In the genomic region with DNA sequence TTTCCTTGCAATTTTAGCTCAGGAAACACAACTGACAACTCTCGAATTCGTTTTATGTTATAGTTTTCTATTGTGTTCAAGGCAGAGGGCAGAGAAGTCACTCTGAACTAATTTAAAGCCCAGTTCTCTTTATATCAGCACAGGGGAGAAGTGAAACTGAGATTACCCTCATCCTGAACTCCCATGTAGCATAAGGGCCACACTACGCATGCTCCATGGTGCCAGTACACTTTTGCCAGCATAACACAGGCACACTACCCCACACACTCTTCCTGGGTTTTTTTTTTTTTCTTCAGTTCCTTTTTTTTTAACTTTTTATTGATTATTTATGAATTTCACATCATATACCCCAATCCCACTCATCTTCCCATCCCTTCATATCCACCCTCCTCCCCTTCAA, we compare ENCODE assay signal across 14 mouse cellular contexts. TPM values are rescaled to one million over a fixed set of nuclear protein-coding genes. Genes with fewer than 3 reads are reported as not detected.
A peak's percentile ranks its signal among the peaks of the same experiment; 100 is the strongest.
DNase-seq lines count a peak whose midpoint lies in the region; ATAC-seq and TF ChIP-seq lines count a peak whose summit lies in the region.
"Had no signal": no experiment of that assay in that cellular context is flagged by ENCODE, and none has a peak within 500 bp of the region (broad histone marks: within the 10 kb centered on the region; RNA-seq: fewer than 3 reads in every experiment).

No protein-coding gene starts in this region.

- no peaks in the 10 kb centered on the region for H3K4me1 ChIP-seq in liver, embryonic 15.5 days (replicated peaks)
- H3K4me1 ChIP-seq in liver, embryonic 11.5 days (replicated peaks; ENCODE audit: control insufficient read depth, insufficient read depth, low read length) = no peaks in the 10 kb centered on the region
- no peaks in the 10 kb centered on the region for H3K4me1 ChIP-seq in brown adipose tissue, adult 24 weeks (ENCODE audit: control insufficient read depth, insufficient read depth, insufficient read length, low read length)
- peaks cover 8% of the 10 kb centered on the region; the same call in 1 of the 2 replicates for H3K4me1 ChIP-seq in spleen, adult 2 months (ENCODE audit: control insufficient read depth, insufficient read depth, insufficient read length)

- no peak overlapping the region for H3K4me2 ChIP-seq in liver, embryonic 15.5 days
- no peak overlapping the region for H3K4me2 ChIP-seq in liver, embryonic 11.5 days
- H3K4me2 ChIP-seq: neural tube, embryonic 13.5 days had no signal

- no peak overlapping the region for H3K9ac ChIP-seq in liver, embryonic 15.5 days
- H3K9ac ChIP-seq in liver, embryonic 11.5 days (ENCODE audit: low read depth, low read length) = no peak overlapping the region
- H3K9ac ChIP-seq: neural tube, embryonic 13.5 days had no signal

- ATAC-seq in liver, embryonic 15.5 days (ENCODE audit: insufficient read depth) = no peak
- ATAC-seq in liver, embryonic 11.5 days (replicated peaks; ENCODE audit: low FRiP score) = no peak
- no peak for ATAC-seq in megakaryocyte-erythroid progenitor cell, adult 5-6 weeks (replicated peaks; ENCODE audit: low FRiP score, low TSS enrichment, poor library complexity, severe bottlenecking)
- ATAC-seq in inflammation-experienced regulatory T-cells, adult 6 months = no peak
- ATAC-seq: hindbrain, embryonic 16.5 days; midbrain, embryonic 16.5 days; Patski had no signal

- H3K9me3 ChIP-seq in liver, embryonic 15.5 days (replicated peaks) = no peaks in the 10 kb centered on the region
- no peaks in the 10 kb centered on the region for H3K9me3 ChIP-seq in liver, embryonic 11.5 days (ENCODE audit: control insufficient read depth, low read length)
- H3K9me3 ChIP-seq: neural tube, embryonic 13.5 days had no signal

- 68% methylated on average over 3 of the region's 3 CpGs for WGBS in liver, embryonic 15.5 days (ENCODE audit: insufficient replicate concordance)
- 86% methylated on average over 3 of the region's 3 CpGs for WGBS in liver, embryonic 11.5 days
- 41% methylated on average over 3 of the region's 3 CpGs for WGBS in spleen, adult 2 months

- DNase-seq in liver, embryonic 11.5 days (ENCODE audit: low spot score) = no peak
- DNase-seq in lung, postnatal 25 days (ENCODE audit: low spot score) = peak; percentile 57
- peak; percentile 59 to 79 for DNase-seq in spleen, adult 2 months (ENCODE audit: low read depth in 1 of 2, low spot score in 2 of 2)
- DNase-seq: cerebellum, adult 8-10 months; heart, postnatal 14 days; thymus, postnatal 14 days had no signal

- no peak overlapping the region for H3K4me3 ChIP-seq in liver, embryonic 15.5 days (replicated peaks)
- H3K4me3 ChIP-seq in liver, embryonic 11.5 days (ENCODE audit: low read depth, low read length) = no peak overlapping the region
- no peak overlapping the region for H3K4me3 ChIP-seq in brown adipose tissue, adult 24 weeks (ENCODE audit: insufficient read depth, low read depth, low read length)
- no peak overlapping the region for H3K4me3 ChIP-seq in spleen, adult 2 months (ENCODE audit: extremely low read depth, insufficient read depth, insufficient read length)
- H3K4me3 ChIP-seq: neural tube, embryonic 13.5 days had no signal

- no peaks in the 10 kb centered on the region for H3K36me3 ChIP-seq in liver, embryonic 15.5 days (replicated peaks)
- H3K36me3 ChIP-seq in liver, embryonic 11.5 days (ENCODE audit: control insufficient read depth, insufficient read depth, low read length) = no peaks in the 10 kb centered on the region
- H3K36me3 ChIP-seq in spleen, adult 2 months (ENCODE audit: control insufficient read depth, insufficient read depth, low read length) = no peaks in the 10 kb centered on the region

- H3K27ac ChIP-seq in liver, embryonic 15.5 days (replicated peaks) = peak overlapping the region; percentile 48
- H3K27ac ChIP-seq in liver, embryonic 11.5 days (ENCODE audit: low read depth, low read length) = no peak overlapping the region
- H3K27ac ChIP-seq in brown adipose tissue, adult 24 weeks (replicated peaks; ENCODE audit: low read depth, low read length) = peak overlapping the region; percentile 79; the same call in 1 of the 2 replicates
- peak overlapping the region; percentile 82 for H3K27ac ChIP-seq in spleen, adult 2 months (ENCODE audit: insufficient read depth, low read length)
- H3K27ac ChIP-seq: neural tube, embryonic 13.5 days had no signal

- TF ChIP-seq POLR2A in spleen, adult 2 months (IDR thresholded peaks at IDR 0.05; ENCODE audit: low read depth, low read length) = no peak

- H3K27me3 ChIP-seq in liver, embryonic 15.5 days = no peaks in the 10 kb centered on the region
- H3K27me3 ChIP-seq in liver, embryonic 11.5 days (replicated peaks; ENCODE audit: control insufficient read depth, insufficient read depth, low read length) = no peaks in the 10 kb centered on the region
- no peaks in the 10 kb centered on the region for H3K27me3 ChIP-seq in spleen, adult 2 months (ENCODE audit: control insufficient read depth, insufficient read depth, low read length)
- H3K27me3 ChIP-seq: neural tube, embryonic 13.5 days; Patski had no signal

- no peak for TF ChIP-seq CTCF in spleen, adult 2 months (IDR thresholded peaks at IDR 0.05; ENCODE audit: extremely low read depth, insufficient read depth, insufficient read length, insufficient replicate concordance)

RNA-seq across cellular contexts. Expression of a gene that starts 28.1 kb away (rescaled TPM):
- polyA plus RNA-seq in liver, embryonic 15.5 days (2015; fragmentation: Nextera tagmentation; extraction: Ambion mirVana) = 1.7 and 2.1 TPM in 2 replicates
- polyA plus RNA-seq in liver, embryonic 11.5 days (2014; fragmentation: Nextera tagmentation; extraction: Ambion mirVana) = 3.8 and 5.6 TPM in 2 replicates
- 2.3 and 3.1 TPM in 2 replicates for polyA plus RNA-seq in brown adipose tissue, adult 24 weeks (2012; ENCODE audit: insufficient read depth, insufficient read length, missing spikeins)
- polyA plus RNA-seq in spleen, adult 2 months (2012; rRNA removed) = 10.8 and 11.7 TPM in 2 replicates
- 4.3 and 8.1 TPM in 2 replicates for total RNA-seq in megakaryocyte-erythroid progenitor cell, adult 5-6 weeks (2014; fragmentation: Nextera tagmentation)
- 1.8 and 5.6 TPM in 2 replicates for total RNA-seq in megakaryocyte-erythroid progenitor cell, adult 5-6 weeks (2017)
- polyA plus RNA-seq in inflammation-experienced regulatory T-cells, adult 6 months (2017; shearing (Covaris generic)) = 10 to 100 TPM in 2 of 3 experiments, 1 to 10 TPM in 1; 7.0 to 13.0 (median 11.0) TPM
